14 mouse cellular contexts compared by ENCODE assay signal in genomic region chrX:37157839-37158238, GRCm38 (mm10). TPM values are rescaled to one million over a fixed set of nuclear protein-coding genes. Genes with fewer than 3 reads are reported as not detected.
DNase-seq lines count a peak whose midpoint lies in the region; ATAC-seq and TF ChIP-seq lines count a peak whose summit lies in the region.
"Had no signal": no experiment of that assay in that cellular context is flagged by ENCODE, and none has a peak within 500 bp of the region (broad histone marks: within the 10 kb centered on the region; RNA-seq: fewer than 3 reads in every experiment).

No protein-coding gene starts in this region.

- DNase-seq in heart, postnatal 4 days: peak; percentile 8
- no peak for DNase-seq in heart, adult 18-20 months
- DNase-seq in midbrain, postnatal 0 days (ENCODE audit: low spot score): no peak
- peak; percentile 15 for DNase-seq in adipocyte (ENCODE audit: low spot score)
- DNase-seq in thymus, postnatal 4 days: peak; percentile 36
- no peak for DNase-seq in gastrocnemius, postnatal 4 days (ENCODE audit: low spot score in 2 of 2)
- DNase-seq in right cerebral cortex, postnatal 36 days (ENCODE audit: low spot score in 2 of 2): no peak
- DNase-seq: cerebellum, adult 8-10 months; heart, postnatal 14 days; right cerebral cortex, postnatal 25 days had no signal

- H3K4me1 ChIP-seq in midbrain, postnatal 0 days (ENCODE audit: insufficient read depth, low read length): no peaks in the 10 kb centered on the region
- no peaks in the 10 kb centered on the region for H3K4me1 ChIP-seq in midbrain, embryonic 16.5 days (ENCODE audit: control insufficient read depth, insufficient read depth, low read length)
- H3K4me1 ChIP-seq: embryonic facial prominence, embryonic 15.5 days had no signal

- no peaks in the 10 kb centered on the region for H3K9me3 ChIP-seq in midbrain, postnatal 0 days (ENCODE audit: low read length)
- no peaks in the 10 kb centered on the region for H3K9me3 ChIP-seq in midbrain, embryonic 16.5 days (replicated peaks; ENCODE audit: control insufficient read depth, low read length, poor library complexity, severe bottlenecking)
- H3K9me3 ChIP-seq: embryonic facial prominence, embryonic 15.5 days had no signal

- peak; percentile 45 for TF ChIP-seq CTCF in midbrain, postnatal 0 days (IDR thresholded peaks at IDR 0.05)

- WGBS in midbrain, postnatal 0 days: 59% methylated on average over 4 of the region's 4 CpGs
- 63% methylated on average over 4 of the region's 4 CpGs for WGBS in midbrain, embryonic 16.5 days

- no peak overlapping the region for H3K9ac ChIP-seq in midbrain, postnatal 0 days (replicated peaks; ENCODE audit: low read length, poor library complexity, severe bottlenecking)
- H3K9ac ChIP-seq in midbrain, embryonic 16.5 days (ENCODE audit: low read depth, low read length): no peak overlapping the region
- H3K9ac ChIP-seq: embryonic facial prominence, embryonic 15.5 days had no signal

- no peaks in the 10 kb centered on the region for H3K36me3 ChIP-seq in midbrain, postnatal 0 days (ENCODE audit: insufficient read depth, low read length)
- H3K36me3 ChIP-seq in midbrain, embryonic 16.5 days (ENCODE audit: control insufficient read depth, insufficient read depth, low read length): no peaks in the 10 kb centered on the region; the same call in 1 of the 2 replicates
- H3K36me3 ChIP-seq: embryonic facial prominence, embryonic 15.5 days had no signal

- H3K4me3 ChIP-seq in midbrain, postnatal 0 days (ENCODE audit: low read depth, low read length): no peak overlapping the region
- no peak overlapping the region for H3K4me3 ChIP-seq in midbrain, embryonic 16.5 days (ENCODE audit: low read depth, low read length)
- H3K4me3 ChIP-seq: embryonic facial prominence, embryonic 15.5 days had no signal

- no peaks in the 10 kb centered on the region for H3K27me3 ChIP-seq in midbrain, postnatal 0 days (ENCODE audit: insufficient read depth, low read length)
- H3K27me3 ChIP-seq in midbrain, embryonic 16.5 days (ENCODE audit: control insufficient read depth, insufficient read depth, low read depth, low read length): no peaks in the 10 kb centered on the region
- H3K27me3 ChIP-seq: embryonic facial prominence, embryonic 15.5 days had no signal

- H3K4me2 ChIP-seq in midbrain, postnatal 0 days (ENCODE audit: low read depth, low read length, poor library complexity, severe bottlenecking): no peak overlapping the region
- no peak overlapping the region for H3K4me2 ChIP-seq in midbrain, embryonic 16.5 days (ENCODE audit: low read length)
- H3K4me2 ChIP-seq: embryonic facial prominence, embryonic 15.5 days had no signal

- no peak overlapping the region for H3K27ac ChIP-seq in midbrain, postnatal 0 days (ENCODE audit: low read depth, low read length)
- no peak overlapping the region for H3K27ac ChIP-seq in midbrain, embryonic 16.5 days (ENCODE audit: low read length)
- H3K27ac ChIP-seq: embryonic facial prominence, embryonic 15.5 days had no signal

- no peak for ATAC-seq in midbrain, postnatal 0 days (ENCODE audit: low FRiP score)
- no peak for ATAC-seq in midbrain, embryonic 16.5 days

RNA-seq across cellular contexts. Expression of gene Akap14, which starts 10.8 kb away (rescaled TPM):
- not detected for total RNA-seq in heart, postnatal 4 days (2021)
- not detected for total RNA-seq in heart, adult 18-20 months (2021)
- total RNA-seq in midbrain, postnatal 0 days (2014; rRNA removed): 0.27 TPM in 1 of 2 replicates, not detected in the other
- 0.54 and 0.56 TPM in 2 replicates for polyA plus RNA-seq in midbrain, postnatal 0 days (2015; fragmentation: Nextera tagmentation; extraction: Ambion mirVana)
- polyA plus RNA-seq in midbrain, embryonic 16.5 days (2015; fragmentation: Nextera tagmentation; extraction: Ambion mirVana): 0.57 and 0.82 TPM in 2 replicates
- total RNA-seq in gastrocnemius, postnatal 4 days (2021): not detected
- total RNA-seq: gastrocnemius, adult 8-10 months; heart, postnatal 14 days had no signal
- polyA plus RNA-seq: limb, embryonic 14.5 days had no signal

RNA-seq across cellular contexts. Expression of gene Nkap, which starts 31.2 kb away (rescaled TPM):
- total RNA-seq in heart, postnatal 4 days (2021): 10 to 100 TPM; 14.2 to 15.1 TPM
- total RNA-seq in heart, adult 18-20 months (2021): 10 to 100 TPM in 1 of 2 experiments, 1 to 10 TPM in 1; 9.8 to 11.6 TPM
- total RNA-seq in midbrain, postnatal 0 days (2014; rRNA removed): 28.2 and 31.8 TPM in 2 replicates
- polyA plus RNA-seq in midbrain, postnatal 0 days (2015; fragmentation: Nextera tagmentation; extraction: Ambion mirVana): 24.4 and 31.8 TPM in 2 replicates
- 26.2 and 26.8 TPM in 2 replicates for polyA plus RNA-seq in midbrain, embryonic 16.5 days (2015; fragmentation: Nextera tagmentation; extraction: Ambion mirVana)
- 10 to 100 TPM; 11.2 to 12.5 TPM for total RNA-seq in gastrocnemius, postnatal 4 days (2021)

RNA-seq across cellular contexts. Expression of gene Ndufa1, which starts 33.1 kb away (rescaled TPM):
- 100 to 1,000 TPM; 565 to 671 TPM for total RNA-seq in heart, postnatal 4 days (2021)
- total RNA-seq in heart, adult 18-20 months (2021): 100 to 1,000 TPM; 829 to 884 TPM
- 157 and 172 TPM in 2 replicates for total RNA-seq in midbrain, postnatal 0 days (2014; rRNA removed)
- 756 and 819 TPM in 2 replicates for polyA plus RNA-seq in midbrain, postnatal 0 days (2015; fragmentation: Nextera tagmentation; extraction: Ambion mirVana)
- 605 and 635 TPM in 2 replicates for polyA plus RNA-seq in midbrain, embryonic 16.5 days (2015; fragmentation: Nextera tagmentation; extraction: Ambion mirVana)
- 100 to 1,000 TPM; 270 to 275 TPM for total RNA-seq in gastrocnemius, postnatal 4 days (2021)

RNA-seq across cellular contexts. Expression of gene Rnf113a1, which starts 33.2 kb away (rescaled TPM):
- total RNA-seq in heart, postnatal 4 days (2021): 1 to 10 TPM; 3.1 to 3.7 TPM
- total RNA-seq in heart, adult 18-20 months (2021): 1 to 10 TPM; 1.4 to 1.6 TPM
- 9.3 and 9.7 TPM in 2 replicates for total RNA-seq in midbrain, postnatal 0 days (2014; rRNA removed)
- 26.8 and 30.2 TPM in 2 replicates for polyA plus RNA-seq in midbrain, postnatal 0 days (2015; fragmentation: Nextera tagmentation; extraction: Ambion mirVana)
- 20.8 and 23.2 TPM in 2 replicates for polyA plus RNA-seq in midbrain, embryonic 16.5 days (2015; fragmentation: Nextera tagmentation; extraction: Ambion mirVana)
- total RNA-seq in gastrocnemius, postnatal 4 days (2021): 1 to 10 TPM; 2.5 to 3.6 TPM

RNA-seq across cellular contexts. Expression of gene Upf3b, which starts 47.7 kb away (rescaled TPM):
- total RNA-seq in heart, postnatal 4 days (2021): 10 to 100 TPM in 1 of 2 experiments, 1 to 10 TPM in 1; 9.6 to 11.0 TPM
- 1 to 10 TPM; 6.6 to 9.8 TPM for total RNA-seq in heart, adult 18-20 months (2021)
- 11.0 and 15.1 TPM in 2 replicates for total RNA-seq in midbrain, postnatal 0 days (2014; rRNA removed)
- polyA plus RNA-seq in midbrain, postnatal 0 days (2015; fragmentation: Nextera tagmentation; extraction: Ambion mirVana): 21.6 and 27.2 TPM in 2 replicates
- 29.8 and 32.8 TPM in 2 replicates for polyA plus RNA-seq in midbrain, embryonic 16.5 days (2015; fragmentation: Nextera tagmentation; extraction: Ambion mirVana)
- 10 to 100 TPM; 10.9 to 14.7 TPM for total RNA-seq in gastrocnemius, postnatal 4 days (2021)

Comparison
In these comparisons a context has a peak if more than half of its experiments do, and no peak if none do; other contexts are left out.
1. DNase-seq: peak in heart, postnatal 4 days (single experiment), adipocyte (single experiment) and thymus, postnatal 4 days (single experiment); none in heart, adult 18-20 months (0 of 2), midbrain, postnatal 0 days (single experiment), gastrocnemius, postnatal 4 days (0 of 2) and right cerebral cortex, postnatal 36 days (0 of 2).